Mouse (Mus musculus) ES-E14 (cell line): ENCODE results near the gene Gm43302.
"Not testable (repeated sequence)": the region's sequence is repeated elsewhere in the genome, so short reads cannot be mapped to it uniquely, and the experiment has no call there.

Experiments used
- MAFK ChIP-seq: IDR thresholded peaks from 2 replicates; pipeline ENCODE4 v1.6.1; 2014; ENCODE audit warnings: mild to moderate bottlenecking, low read depth, low read length, inconsistent platforms; ENCODE audit not compliant: insufficient read depth
- ZNF384 ChIP-seq: IDR thresholded peaks from 2 replicates; pipeline ENCODE4 v1.6.1; 2012; ENCODE audit warnings: low read depth, low read length, inconsistent platforms

DNA sequence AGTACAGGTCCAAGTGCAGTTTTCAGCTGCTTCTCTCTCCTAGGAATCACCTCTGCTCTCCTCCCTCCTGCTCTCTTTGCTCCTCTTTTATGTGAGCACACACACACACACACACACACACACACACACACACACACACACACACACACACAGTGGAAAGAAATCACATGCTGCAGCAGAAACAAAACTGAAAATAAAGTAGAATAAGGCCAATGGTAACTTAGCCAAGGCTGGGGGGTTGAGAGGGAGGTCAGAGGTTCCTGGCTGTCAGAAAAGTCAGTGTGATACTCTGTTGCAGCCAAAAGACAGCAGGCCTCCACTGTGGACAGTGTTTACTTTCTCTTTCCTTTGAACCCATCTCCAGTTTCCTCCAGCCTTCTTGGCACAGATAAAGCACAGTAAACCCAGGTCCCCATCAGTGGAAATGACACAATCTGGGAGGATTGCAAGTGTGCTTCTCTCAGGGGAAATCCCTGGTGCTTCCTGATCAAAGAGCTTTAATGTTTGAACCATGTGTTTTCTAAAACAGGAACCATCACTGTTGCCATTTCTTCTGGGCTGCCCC, 53.9 kb downstream of the Gm43302 start, which contains the start of gene Gbp10:
- not testable (repeated sequence) for TF ChIP-seq MAFK, ZNF384
